Mouse (Mus musculus): ENCODE results near the gene Ppm1n.

- TF ChIP-seq CTCF (IDR thresholded peaks at IDR 0.05; ENCODE audit: low read depth) (no peak), EP300 (IDR thresholded peaks at IDR 0.05; ENCODE audit: low read depth) (no peak)
Observed at GRCm38 (mm10) chr7:19283406-19283804, 3.5 kb upstream of the Ppm1n start.
